Mouse (Mus musculus) ZHBTc4 (cell line): ENCODE data around the gene Sox5.

Source experiments
- DNase-seq: peaks from one replicate; pipeline ENCODE4 v3.0.0-alpha.2; 2011; ENCODE audit warnings: low read depth, low spot score

Gene Sox5

GRCm38 (mm10) chr6:144044381-144044780, 737.4 kb downstream of the Sox5 start:
- DNase-seq: no peak

DNA sequence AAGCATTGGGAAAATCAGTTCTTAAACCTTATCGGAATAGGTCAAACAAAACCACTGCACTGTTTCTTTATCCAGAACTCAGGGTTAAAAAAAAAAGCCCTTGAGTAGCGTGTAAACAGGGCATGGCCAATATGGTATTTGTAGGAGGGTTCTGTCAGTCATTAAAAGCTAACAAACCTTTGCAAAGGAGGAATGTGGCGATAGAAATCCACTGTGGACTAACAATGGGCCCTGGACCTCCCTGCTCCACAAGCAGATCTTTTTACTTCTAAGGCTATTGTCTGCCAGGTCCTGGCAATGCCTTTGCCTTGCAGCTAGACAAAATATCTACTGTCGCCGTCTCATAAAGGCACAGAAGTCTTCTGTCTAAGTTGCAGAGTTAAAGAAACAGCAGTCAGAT, 738.8 kb downstream of the Sox5 start:
- DNase-seq: peak; percentile 21

DNA sequence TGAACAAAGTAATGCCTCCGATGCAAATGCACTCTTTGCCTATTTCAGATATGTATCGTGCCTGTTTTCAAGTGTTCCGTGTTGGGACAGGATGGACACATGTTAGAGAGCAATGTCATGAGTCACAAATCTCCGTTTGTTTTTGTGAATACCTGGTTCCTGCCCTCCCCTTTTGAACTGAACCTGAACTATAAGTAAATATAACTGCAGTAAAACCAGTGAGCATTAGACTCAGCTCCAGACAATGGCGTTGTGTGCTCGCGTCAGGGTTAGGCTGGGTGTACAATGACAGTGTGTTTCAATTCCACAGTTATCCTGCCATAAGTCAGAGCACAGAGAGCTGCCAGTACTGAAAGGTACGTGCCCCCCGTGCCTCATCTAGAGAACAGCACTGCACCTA, 739.8 kb downstream of the Sox5 start:
- no peak for DNase-seq

- DNase-seq: no peak
Measured at GRCm38 (mm10) chr6:144041188-144041587, 740.6 kb downstream of the Sox5 start.

GRCm38 (mm10) chr6:144040349-144040748, 741.4 kb downstream of the Sox5 start:
- DNase-seq: no peak

GRCm38 (mm10) chr6:144039221-144039620, 742.6 kb downstream of the Sox5 start:
- no peak for DNase-seq

DNA sequence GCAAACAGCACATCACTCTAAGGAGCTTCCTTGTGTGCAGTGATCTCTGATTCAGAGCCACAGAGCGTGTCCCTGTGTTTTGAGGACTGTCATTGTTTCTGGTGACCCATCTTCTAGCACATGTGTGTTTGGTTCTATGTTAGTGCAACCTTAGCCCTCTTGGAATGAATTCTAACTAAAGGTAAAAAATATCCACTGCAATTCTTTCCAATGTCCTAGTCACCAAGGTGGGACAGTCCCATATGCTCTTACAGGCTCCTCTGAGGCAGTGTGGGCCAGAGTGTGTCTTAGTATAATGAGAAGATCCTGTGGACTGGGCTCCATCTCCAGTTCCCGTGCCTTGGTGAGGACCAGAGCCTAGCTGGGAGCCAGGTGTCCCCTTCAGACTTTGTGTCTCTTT, 748.6 kb downstream of the Sox5 start:
- DNase-seq: no peak

DNA sequence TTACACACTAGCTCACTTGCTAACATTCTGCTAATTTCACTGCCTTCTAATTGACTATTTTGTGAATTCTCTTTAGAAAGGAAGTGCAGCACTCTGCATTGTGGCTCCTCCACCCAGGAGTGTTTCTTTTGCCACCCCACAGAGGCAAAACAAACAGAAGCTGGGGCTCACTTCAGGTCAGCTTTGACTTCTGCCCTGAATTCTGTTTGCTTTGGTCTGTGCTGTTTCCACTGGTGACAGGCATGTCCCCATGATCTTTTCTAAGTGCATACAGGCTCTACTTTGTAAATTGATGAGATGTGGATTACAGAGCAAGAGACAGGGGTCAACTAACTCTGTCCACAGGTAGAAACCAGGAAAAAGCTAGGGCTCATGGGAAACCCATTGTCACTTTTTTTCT, 764.8 kb downstream of the Sox5 start:
- no peak for DNase-seq

GRCm38 (mm10) chr6:144011880-144012524, 769.8 kb downstream of the Sox5 start:
- no peak for DNase-seq

DNA sequence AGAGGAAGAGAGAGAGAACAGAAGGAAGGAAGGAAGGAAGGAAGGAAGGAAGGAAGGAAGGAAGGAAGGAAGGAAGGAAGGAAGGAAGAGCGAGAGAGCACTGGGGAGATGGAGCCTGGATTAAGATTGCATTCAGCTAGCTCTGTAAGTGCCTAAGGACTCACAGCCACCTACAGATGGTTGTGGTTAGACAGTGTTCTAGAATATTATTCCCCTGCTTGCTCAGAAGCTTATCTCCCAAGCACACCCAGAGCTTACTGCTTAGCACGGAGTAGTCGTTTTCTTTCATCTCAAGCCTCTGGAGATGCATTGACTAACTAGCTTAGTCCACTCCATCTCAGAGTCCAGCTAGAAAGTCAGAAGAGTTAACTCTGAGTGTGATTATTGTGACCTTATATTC, 770.8 kb downstream of the Sox5 start:
- DNase-seq: no peak

DNA sequence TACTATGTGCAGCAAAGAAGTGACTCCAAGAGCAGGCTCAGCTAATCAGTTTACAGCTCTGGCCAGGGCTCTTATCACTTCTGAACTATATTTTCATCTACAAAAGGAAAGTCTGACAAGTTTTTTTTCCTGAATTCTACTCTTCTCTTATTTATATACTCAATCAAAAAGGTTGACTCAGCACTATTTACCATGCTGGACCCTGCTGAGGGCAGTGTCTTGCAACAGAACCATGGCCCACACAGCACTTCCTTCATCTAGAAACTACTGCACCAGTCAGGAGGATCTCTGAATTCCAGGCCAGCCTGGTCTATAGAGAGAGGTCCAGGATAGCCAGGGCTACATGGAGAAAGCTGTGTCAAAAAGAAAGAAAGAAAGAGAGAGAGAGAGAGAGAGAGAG, 771.5 kb downstream of the Sox5 start:
- DNase-seq: no peak

- DNase-seq: peak; percentile 7
Measured at GRCm38 (mm10) chr6:144005132-144005531, 776.6 kb downstream of the Sox5 start.

GRCm38 (mm10) chr6:143998201-143998600, 783.6 kb downstream of the Sox5 start:
- DNase-seq: no peak

DNA sequence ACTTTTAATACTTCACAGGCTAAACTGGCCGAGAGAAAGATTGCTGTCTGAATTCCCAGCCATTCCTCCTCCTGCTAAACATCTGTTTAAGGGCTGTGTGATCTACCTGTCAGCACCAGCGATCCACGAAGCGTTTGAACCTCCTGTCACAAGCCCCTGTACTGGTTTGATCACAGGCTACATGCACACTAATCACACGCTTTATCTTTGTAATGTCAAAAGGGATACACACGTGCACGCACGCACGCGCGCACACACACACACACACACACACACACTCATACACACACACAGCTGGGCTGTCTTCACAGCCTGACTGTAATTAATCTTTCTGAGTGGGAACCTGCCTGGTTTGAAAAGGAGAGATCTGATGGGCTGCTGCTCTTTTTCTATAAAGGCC, 784.2 kb downstream of the Sox5 start:
- DNase-seq: no peak

DNA sequence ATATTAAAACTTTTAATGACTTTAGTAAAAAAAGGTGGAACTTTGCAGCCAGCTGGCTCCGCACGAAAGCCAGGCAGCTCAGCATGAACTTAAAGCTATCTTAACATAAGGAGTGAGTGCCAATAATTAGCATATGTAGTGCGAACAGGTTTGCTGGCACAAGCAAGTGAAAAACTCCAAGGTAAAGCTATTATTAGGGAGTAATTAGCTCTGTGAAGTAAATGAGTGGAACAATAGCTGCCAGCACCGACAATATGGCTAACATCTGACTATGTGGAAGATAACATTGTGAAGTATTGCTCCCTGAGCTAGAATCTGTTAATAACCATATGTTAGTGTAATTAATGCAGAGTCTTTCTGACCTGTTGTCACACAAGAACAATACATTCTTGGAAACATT, 786.7 kb downstream of the Sox5 start:
- no peak for DNase-seq

DNA sequence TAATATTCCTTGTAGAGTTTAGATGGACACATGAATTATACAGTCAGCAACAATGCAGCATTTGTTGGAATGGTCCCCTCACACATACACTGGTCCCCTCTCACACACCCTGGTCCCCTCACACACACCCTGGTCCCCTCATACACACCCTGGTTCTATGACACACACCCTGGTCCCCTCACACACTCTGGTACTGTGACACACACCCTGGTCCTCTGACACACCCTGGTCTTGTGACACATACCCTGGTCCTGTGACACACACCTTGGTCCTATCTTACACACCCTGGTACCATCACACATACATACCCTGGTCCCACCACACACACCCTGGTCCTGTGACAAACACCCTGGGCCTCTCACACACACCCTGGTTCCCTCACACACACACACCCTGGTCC, 794.2 kb downstream of the Sox5 start:
- DNase-seq: no peak

GRCm38 (mm10) chr6:143980131-143980530, 801.6 kb downstream of the Sox5 start:
- DNase-seq: no peak

GRCm38 (mm10) chr6:143967724-143968400, 813.9 kb downstream of the Sox5 start:
- peak; percentile 25 for DNase-seq

- DNase-seq: peak; percentile 72
Measured at GRCm38 (mm10) chr6:143960487-143960886, 821.3 kb downstream of the Sox5 start.

DNA sequence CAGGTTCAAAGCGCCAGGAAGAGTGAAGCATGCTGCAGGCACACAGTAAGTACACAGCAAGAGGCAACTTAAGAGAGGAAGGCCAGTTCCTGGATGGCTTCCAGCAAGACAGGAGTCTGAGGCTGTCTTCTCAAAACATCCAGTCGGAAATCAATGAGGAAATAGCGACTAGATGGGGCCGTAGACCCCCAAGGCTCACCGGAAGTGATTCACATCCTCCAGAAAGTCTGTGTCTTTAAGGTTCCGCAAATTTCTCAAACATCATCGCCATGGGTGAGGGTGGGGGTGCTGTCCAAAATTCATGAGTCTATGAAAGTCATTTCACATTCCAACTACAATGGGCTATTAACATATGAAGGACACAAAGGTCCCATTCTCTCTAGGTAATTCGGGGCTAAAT, 821.7 kb downstream of the Sox5 start:
- no peak for DNase-seq

GRCm38 (mm10) chr6:143958372-143958771, 823.4 kb downstream of the Sox5 start:
- no peak for DNase-seq

DNA sequence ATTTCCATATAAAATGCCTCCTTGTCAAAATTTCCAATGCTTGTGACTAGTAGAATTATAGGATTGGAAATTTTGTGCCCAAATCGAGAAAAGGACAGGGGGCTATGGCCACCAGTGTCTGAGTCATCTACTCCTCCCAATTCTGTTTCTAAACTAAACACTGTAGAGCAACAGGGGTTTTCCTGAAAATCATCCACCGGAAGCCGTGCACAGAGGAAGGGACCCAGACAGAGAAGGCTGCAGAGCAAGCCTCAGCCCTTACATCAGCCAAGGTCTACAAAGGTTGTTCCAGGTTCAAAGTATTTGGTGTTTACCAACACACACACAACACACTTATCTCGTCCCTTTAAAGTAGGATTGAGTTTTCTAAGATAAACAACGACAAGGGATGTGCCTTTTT, 824.7 kb downstream of the Sox5 start:
- no peak for DNase-seq

- no peak for DNase-seq
Measured at GRCm38 (mm10) chr6:143948553-143949308, 833.0 kb downstream of the Sox5 start.
